Mouse (Mus musculus) brown adipose tissue, adult 24 weeks (tissue): ENCODE data around the gene Bbs9. TPM values are rescaled to one million over a fixed set of nuclear protein-coding genes. Genes with fewer than 3 reads are reported as not detected.

Source experiments
- H3K27ac ChIP-seq: fragments of 200-500 bp; replicated peaks from 2 replicates; pipeline ENCODE4 v1.5.1; 2012; ENCODE audit warnings: low read depth, mild to moderate bottlenecking, low read length
- H3K4me1 ChIP-seq: fragments of 200-500 bp; 2 replicates; pipeline ENCODE4 v1.6.1; 2012; ENCODE audit warnings: low read length, mixed read lengths; ENCODE audit not compliant: control insufficient read depth, insufficient read depth, insufficient read length
- H3K4me3 ChIP-seq: fragments of 200-500 bp; 2 replicates; pipeline ENCODE4 v1.5.1; 2012; ENCODE audit warnings: low read depth, mild to moderate bottlenecking, low read length, moderate library complexity; ENCODE audit not compliant: insufficient read depth
- polyA plus RNA-seq: library from polyadenylated mRNA; stranded (reverse); fragments of >200 nt; gene quantifications from 2 replicates; pipeline ENCODE4 v1.2.4, GENCODE M21; 2012; ENCODE audit not compliant: missing spikeins, insufficient read depth, insufficient read length

Gene Bbs9
- polyA plus RNA-seq, 1 experiment: 6.3 TPM

DNA sequence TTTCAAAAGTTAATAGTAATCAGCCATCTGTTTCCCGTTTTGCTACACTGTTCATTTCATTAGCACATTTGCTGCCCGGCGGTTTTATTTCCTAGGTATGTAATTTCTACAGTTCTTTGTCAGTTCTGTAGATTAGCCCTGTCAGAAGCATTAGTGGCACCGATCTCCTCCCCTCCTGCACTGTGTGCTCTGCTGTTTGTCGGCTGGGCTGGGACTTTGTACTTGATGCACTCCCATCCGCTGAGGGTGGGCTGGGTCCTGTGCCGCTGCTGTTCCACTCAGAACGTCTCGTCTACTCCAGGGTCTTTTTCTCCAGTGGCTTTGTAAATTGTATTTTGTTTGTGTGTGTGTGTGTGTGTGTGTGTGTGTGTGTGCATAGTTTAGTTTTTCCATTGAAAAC lies 13.4 kb downstream of the Bbs9 start:
- Histone ChIP-seq H3K4me3 (no peak overlapping the region), H3K27ac (no peak overlapping the region), H3K4me1 (no peaks in the 10 kb centered on the region)

- Histone ChIP-seq H3K4me3 (no peak overlapping the region), H3K27ac (no peak overlapping the region), H3K4me1 (no peaks in the 10 kb centered on the region)
Observed at GRCm38 (mm10) chr9:22494203-22494807, 18.8 kb downstream of the Bbs9 start.

DNA sequence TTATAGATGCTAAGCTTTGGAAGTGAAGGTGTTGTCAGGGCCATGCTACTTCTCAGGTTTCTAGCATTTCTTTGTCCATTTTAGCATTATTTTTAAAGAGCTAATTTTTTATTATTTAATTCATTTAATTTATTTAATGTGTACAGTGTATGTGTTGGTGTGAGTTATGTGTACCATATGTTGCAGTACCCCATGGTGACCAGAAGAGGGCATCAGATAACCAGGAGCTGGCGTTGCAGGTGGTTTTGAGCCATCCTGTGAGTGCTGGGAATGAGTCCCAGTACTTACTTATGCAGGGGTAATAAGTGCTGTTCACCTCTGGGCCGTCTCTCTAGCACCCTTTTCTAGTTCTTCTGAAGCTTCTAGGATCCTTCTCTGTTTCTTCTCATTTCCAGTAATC lies 19.6 kb downstream of the Bbs9 start:
- Histone ChIP-seq H3K27ac (no peak overlapping the region), H3K4me1 (no peaks in the 10 kb centered on the region), H3K4me3 (no peak overlapping the region)

- no peaks in the 10 kb centered on the region for H3K4me1 ChIP-seq
- H3K27ac ChIP-seq: no peak overlapping the region
- H3K4me3 ChIP-seq: no peak overlapping the region
Observed at GRCm38 (mm10) chr9:22497021-22497767, 21.7 kb downstream of the Bbs9 start.

DNA sequence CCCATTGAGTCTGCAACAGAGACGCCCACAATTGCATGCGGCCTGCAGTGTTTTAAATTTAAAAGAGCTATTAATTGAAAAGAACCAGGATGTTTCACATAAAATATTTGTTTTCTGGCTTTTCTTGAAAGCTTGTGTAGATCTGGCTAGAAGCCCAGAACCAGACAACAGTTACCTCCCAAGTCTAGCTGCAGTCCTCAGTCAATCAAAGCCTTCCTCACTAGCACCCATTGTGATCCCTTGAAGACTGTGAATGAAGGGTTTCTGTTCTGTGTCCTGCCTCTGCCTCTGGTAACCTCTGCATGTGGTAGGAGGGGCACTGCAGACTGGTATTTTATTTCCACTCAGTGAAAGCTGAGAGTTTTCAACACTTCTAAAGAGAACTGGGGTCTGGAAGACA lies 27.5 kb downstream of the Bbs9 start:
- no peak overlapping the region for H3K4me3 ChIP-seq
- H3K27ac ChIP-seq: no peak overlapping the region
- H3K4me1 ChIP-seq: no peaks in the 10 kb centered on the region

DNA sequence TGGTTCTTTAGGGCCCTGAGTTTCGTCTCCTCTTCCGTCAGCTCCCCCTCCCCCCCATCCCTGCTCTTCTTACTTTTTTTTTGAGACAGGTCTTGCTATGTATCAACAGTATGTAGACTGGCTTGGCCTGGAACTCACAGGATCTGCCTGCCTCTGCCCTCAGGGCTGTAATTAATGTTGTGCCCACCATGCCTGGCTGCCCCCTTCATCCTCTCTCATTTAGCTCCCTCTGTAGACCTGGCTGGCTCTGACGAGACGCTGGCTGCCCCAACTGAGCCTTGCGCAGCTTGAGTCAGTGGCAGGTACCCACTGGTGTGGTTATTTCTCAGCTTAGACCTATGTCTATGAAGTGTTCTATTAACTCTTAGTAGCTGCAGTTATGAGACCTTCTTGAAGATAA lies 28.1 kb downstream of the Bbs9 start:
- Histone ChIP-seq H3K4me3 (no peak overlapping the region), H3K27ac (no peak overlapping the region), H3K4me1 (no peaks in the 10 kb centered on the region)

GRCm38 (mm10) chr9:22505574-22505973 lies 30.1 kb downstream of the Bbs9 start:
- Histone ChIP-seq H3K27ac (no peak overlapping the region), H3K4me1 (no peaks in the 10 kb centered on the region), H3K4me3 (no peak overlapping the region)

DNA sequence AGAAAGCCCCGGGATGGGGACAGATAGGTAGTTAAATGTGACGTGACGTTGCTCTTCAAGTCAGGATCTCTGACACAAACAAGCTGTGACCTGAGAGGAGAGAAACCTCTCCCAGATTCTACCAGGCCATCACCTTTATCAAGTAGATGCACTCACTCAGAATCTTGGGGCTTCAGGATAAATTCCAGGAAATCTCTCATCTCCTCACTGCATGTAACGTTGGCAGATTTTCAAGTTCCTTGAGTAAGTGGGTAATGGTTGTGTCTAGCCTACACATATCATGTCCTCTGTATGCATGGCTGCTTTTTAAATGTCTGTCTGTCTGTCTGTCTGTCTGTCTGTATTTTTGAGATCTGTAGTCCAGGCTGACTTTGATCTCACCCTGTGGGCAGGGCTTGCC lies 39.6 kb downstream of the Bbs9 start:
- no peak overlapping the region for H3K27ac ChIP-seq
- H3K4me3 ChIP-seq: no peak overlapping the region
- H3K4me1 ChIP-seq: no peaks in the 10 kb centered on the region

- Histone ChIP-seq H3K4me1 (no peaks in the 10 kb centered on the region), H3K4me3 (no peak overlapping the region), H3K27ac (no peak overlapping the region)
Observed at GRCm38 (mm10) chr9:22518394-22519041, 43.0 kb downstream of the Bbs9 start.

DNA sequence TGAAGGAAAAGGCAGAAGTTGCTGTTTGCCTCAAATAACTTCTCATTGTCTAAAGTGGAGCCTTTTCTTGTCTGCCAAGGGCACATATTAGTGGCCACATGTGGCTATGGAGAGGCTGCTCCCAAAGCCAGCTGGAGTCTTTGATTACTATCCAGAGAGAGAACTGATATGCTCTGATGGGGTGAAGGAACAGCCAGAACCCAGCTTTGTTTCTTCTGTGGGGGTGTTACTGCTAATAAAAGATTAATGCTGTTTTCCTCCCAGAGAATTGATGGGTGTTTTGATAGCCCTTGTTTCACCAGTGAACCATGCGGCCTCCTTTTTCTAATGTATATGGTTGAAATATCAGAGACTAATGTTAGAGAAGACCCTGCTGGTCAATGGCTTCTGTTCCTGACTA lies 47.9 kb downstream of the Bbs9 start:
- no peak overlapping the region for H3K27ac ChIP-seq
- no peak overlapping the region for H3K4me3 ChIP-seq
- no peaks in the 10 kb centered on the region for H3K4me1 ChIP-seq

GRCm38 (mm10) chr9:22530734-22531489 lies 55.4 kb downstream of the Bbs9 start:
- Histone ChIP-seq H3K4me3 (no peak overlapping the region), H3K27ac (no peak overlapping the region), H3K4me1 (no peaks in the 10 kb centered on the region)

- H3K4me1 ChIP-seq: no peaks in the 10 kb centered on the region
- no peak overlapping the region for H3K4me3 ChIP-seq
- H3K27ac ChIP-seq: no peak overlapping the region
Observed at GRCm38 (mm10) chr9:22532112-22532511, 56.6 kb downstream of the Bbs9 start.

DNA sequence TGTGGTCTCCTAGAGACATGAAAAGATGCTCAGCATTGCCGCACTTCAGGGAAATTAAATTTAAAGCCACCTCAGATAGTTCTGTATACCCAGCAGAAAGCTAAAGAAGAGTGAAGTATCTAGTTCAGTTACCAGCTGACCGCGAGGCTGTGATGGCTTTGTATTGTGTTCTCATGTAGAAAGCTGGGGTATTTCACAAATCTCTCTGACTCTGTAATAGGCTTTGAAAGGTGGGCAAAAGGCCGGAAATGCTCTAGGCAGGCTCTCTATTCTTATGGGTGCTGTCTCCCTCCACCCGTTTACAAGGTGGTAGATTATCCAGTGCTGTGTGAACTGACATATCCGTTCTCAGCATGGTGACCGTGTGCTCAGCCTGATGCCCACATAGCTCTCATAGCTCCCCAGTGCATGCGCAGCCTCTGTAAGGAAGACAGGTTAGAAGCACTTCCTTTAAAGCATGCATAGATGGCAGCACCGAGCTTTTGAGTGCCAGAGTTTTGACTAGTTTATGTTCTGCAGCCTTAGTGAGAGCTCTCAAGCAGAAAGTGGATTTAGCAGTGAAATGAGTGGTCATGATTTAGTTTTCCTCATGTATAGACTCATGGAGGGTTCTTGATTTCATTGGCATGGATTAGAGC lies 57.4 kb downstream of the Bbs9 start:
- H3K4me3 ChIP-seq: no peak overlapping the region
- H3K27ac ChIP-seq: no peak overlapping the region
- H3K4me1 ChIP-seq: no peaks in the 10 kb centered on the region

DNA sequence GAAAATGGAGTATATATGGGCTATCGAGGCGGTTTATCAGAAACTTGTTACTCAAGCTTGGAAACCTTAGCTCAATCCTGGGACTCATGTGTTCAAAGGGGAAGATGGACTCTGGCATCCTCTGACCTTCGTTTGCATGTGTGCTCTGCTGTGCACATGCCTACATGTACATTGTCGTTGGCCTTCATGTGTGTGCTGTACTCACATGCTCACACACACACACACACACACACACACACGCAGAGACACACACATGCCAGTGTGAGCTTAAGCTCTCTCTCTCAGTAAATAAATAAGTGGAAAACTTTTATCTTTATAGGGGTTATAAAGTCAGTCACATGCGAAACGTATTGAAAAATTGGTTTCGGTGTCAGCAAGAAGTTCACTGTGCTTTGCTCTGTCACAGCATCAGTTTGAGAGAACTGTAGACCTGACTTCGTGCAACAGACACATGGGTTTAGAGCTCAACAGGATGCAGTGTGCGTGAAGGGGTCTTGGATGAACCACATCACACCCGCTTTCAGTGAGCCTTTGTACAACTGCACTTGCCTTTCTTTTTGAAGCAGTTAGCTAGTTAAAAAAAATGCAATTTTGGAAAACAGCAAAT lies 62.4 kb downstream of the Bbs9 start:
- Histone ChIP-seq H3K27ac (no peak overlapping the region), H3K4me1 (no peaks in the 10 kb centered on the region), H3K4me3 (no peak overlapping the region)

DNA sequence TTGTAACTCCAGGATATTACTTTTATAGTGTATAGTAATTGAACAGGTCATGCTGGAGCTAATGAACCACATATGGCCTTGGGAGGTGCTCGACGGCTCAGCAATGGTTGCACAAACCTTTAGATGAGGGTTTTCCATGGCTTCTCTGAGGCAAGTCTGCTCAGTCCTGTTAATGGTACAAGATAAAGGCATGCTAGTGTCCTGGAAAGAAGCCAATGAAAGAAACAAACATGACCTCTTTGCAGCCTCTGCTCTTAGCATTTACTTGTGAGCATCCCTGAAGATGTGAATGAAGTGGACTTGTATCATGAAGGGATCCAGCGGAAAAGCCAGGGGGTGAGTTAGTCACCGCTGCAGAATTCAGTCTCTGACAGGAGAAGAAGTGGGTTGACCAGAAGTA lies 64.0 kb downstream of the Bbs9 start:
- H3K4me3 ChIP-seq: no peak overlapping the region
- no peak overlapping the region for H3K27ac ChIP-seq
- H3K4me1 ChIP-seq: no peaks in the 10 kb centered on the region
